ENCODE assay signal across 39 mouse cellular contexts in genomic region chr9:88501846-88502245, GRCm38 (mm10). TPM values are rescaled to one million over a fixed set of nuclear protein-coding genes. Genes with fewer than 3 reads are reported as not detected.
"Had no signal": no experiment of that assay in that cellular context is flagged by ENCODE, and none has a peak within 500 bp of the region (broad histone marks: within the 10 kb centered on the region; RNA-seq: fewer than 3 reads in every experiment).

No protein-coding gene starts in this region.

- H3K9me3 ChIP-seq: heart, embryonic 13.5 days; heart, embryonic 15.5 days; hindbrain, embryonic 10.5 days; hindbrain, embryonic 12.5 days; hindbrain, embryonic 13.5 days; hindbrain, embryonic 15.5 days; intestine, embryonic 15.5 days; kidney, embryonic 15.5 days had no signal

- H3K4me1 ChIP-seq: heart, embryonic 13.5 days; heart, embryonic 15.5 days; hindbrain, embryonic 10.5 days; hindbrain, embryonic 12.5 days; hindbrain, embryonic 13.5 days; hindbrain, embryonic 15.5 days; intestine, embryonic 15.5 days; kidney, embryonic 15.5 days had no signal

- DNase-seq: heart, postnatal 10 days; heart, postnatal 14 days; heart, postnatal 36 days; heart, postnatal 4 days; kidney, adult 11 months; kidney, adult 18-20 months; kidney, adult 2 months; kidney, adult 8-10 months; kidney, adult 9 months; kidney, postnatal 10 days; kidney, postnatal 14 days; kidney, postnatal 25 days; kidney, postnatal 36 days; kidney, postnatal 4 days; layer of hippocampus, adult 9-11 months; layer of hippocampus, postnatal 36 days had no signal

- H3K27ac ChIP-seq: heart, embryonic 13.5 days; heart, embryonic 15.5 days; hindbrain, embryonic 10.5 days; hindbrain, embryonic 12.5 days; hindbrain, embryonic 13.5 days; hindbrain, embryonic 14.5 days; hindbrain, embryonic 15.5 days; hindbrain, postnatal 0 days; intestine, embryonic 15.5 days; kidney, embryonic 15.5 days; kidney, postnatal 0 days; layer of hippocampus, adult 2 months; left cerebral cortex, adult 2 months had no signal

- ATAC-seq: hindbrain, embryonic 16.5 days; hindbrain, postnatal 0 days; inflammation-experienced regulatory T-cells, adult 6 months; intestine, embryonic 15.5 days; intestine, embryonic 16.5 days had no signal

- H3K4me3 ChIP-seq: heart, embryonic 13.5 days; heart, embryonic 15.5 days; hindbrain, embryonic 10.5 days; hindbrain, embryonic 12.5 days; hindbrain, embryonic 13.5 days; hindbrain, embryonic 15.5 days; intestine, embryonic 15.5 days; kidney, embryonic 15.5 days; layer of hippocampus, adult 2 months; left cerebral cortex, adult 2 months had no signal

- H3K4me2 ChIP-seq: heart, embryonic 13.5 days; heart, embryonic 15.5 days; hindbrain, embryonic 12.5 days; hindbrain, embryonic 13.5 days; hindbrain, embryonic 14.5 days; hindbrain, embryonic 15.5 days; intestine, embryonic 15.5 days; kidney, embryonic 15.5 days had no signal

- H3K9ac ChIP-seq: heart, embryonic 13.5 days; heart, embryonic 15.5 days; hindbrain, embryonic 12.5 days; hindbrain, embryonic 13.5 days; hindbrain, embryonic 14.5 days; hindbrain, embryonic 15.5 days; intestine, embryonic 15.5 days; kidney, embryonic 15.5 days had no signal

- H3K36me3 ChIP-seq: heart, embryonic 13.5 days; heart, embryonic 15.5 days; hindbrain, embryonic 10.5 days; hindbrain, embryonic 12.5 days; hindbrain, embryonic 13.5 days; hindbrain, embryonic 15.5 days; intestine, embryonic 15.5 days; kidney, embryonic 15.5 days had no signal

- H3K27me3 ChIP-seq: heart, embryonic 13.5 days; heart, embryonic 15.5 days; hindbrain, embryonic 12.5 days; hindbrain, embryonic 13.5 days; hindbrain, embryonic 15.5 days; intestine, embryonic 15.5 days; kidney, embryonic 15.5 days had no signal

RNA-seq across cellular contexts. Expression of gene Gm20537, which starts 45.4 kb away (rescaled TPM):
- total RNA-seq: heart, postnatal 25 days; hematopoietic stem cell, adult 5-6 weeks; layer of hippocampus, adult 18-20 months; layer of hippocampus, adult 2 months; layer of hippocampus, postnatal 25 days; layer of hippocampus, postnatal 36 days; left cerebral cortex, adult 8-10 months had no signal
- polyA plus RNA-seq: heart, embryonic 14.5 days; hindbrain, embryonic 13.5 days; hindbrain, postnatal 0 days; intestine, embryonic 15.5 days; kidney, postnatal 0 days; large intestine, adult 2 months had no signal
